Mouse (Mus musculus): ENCODE results near the gene Gemin8. TPM values are rescaled to one million over a fixed set of nuclear protein-coding genes. Genes with fewer than 3 reads are reported as not detected.

Gemin8 gene
- polyA plus RNA-seq, 1 experiment from 2014 or later, result 8.0 TPM

Other genes with a start within 250 kb of the Gemin8 start
- 263 and 279 TPM in 2 replicates for gene Gpm6b, start 68.5 kb downstream of the Gemin8 start, polyA plus RNA-seq (2014; fragmentation: Nextera tagmentation; extraction: Ambion mirVana)

Measured in neural tube, embryonic 14.5 days (tissue).